Mouse (Mus musculus): ENCODE data around the gene Ralgapa2. TPM values are rescaled to one million over a fixed set of nuclear protein-coding genes. Genes with fewer than 3 reads are reported as not detected.

Gene Ralgapa2
- total and polyA plus RNA-seq, 3 experiments = 14.5 to 41.3 (median 36.7) TPM

DNA sequence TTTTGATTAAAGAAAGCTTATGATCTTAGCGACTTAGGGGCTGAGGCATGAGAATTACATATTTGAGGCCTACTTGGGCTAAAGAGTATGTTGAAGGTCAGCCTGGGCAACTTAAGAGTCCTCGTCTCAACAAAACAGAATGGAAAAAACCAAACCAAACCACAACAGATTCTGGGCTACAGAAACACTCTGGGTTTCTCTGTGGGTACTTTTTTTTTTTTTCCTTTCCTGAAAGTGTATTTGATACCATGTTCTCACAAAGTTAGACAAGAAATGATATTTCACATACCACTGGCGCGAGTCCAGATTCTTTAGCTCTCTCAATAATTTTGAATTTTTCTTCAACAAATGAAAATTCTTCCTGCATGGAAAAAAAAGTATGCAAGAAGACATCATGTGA, 172.1 kb downstream of the Ralgapa2 start:
- H3K36me3 ChIP-seq (ENCODE audit: control insufficient read depth, insufficient read depth, low read length) = no peaks in the 10 kb centered on the region
- 94% methylated on average over 4 of the region's 4 CpGs for WGBS
- intact Hi-C loops (cut with DNase I) = no loop called here

DNA sequence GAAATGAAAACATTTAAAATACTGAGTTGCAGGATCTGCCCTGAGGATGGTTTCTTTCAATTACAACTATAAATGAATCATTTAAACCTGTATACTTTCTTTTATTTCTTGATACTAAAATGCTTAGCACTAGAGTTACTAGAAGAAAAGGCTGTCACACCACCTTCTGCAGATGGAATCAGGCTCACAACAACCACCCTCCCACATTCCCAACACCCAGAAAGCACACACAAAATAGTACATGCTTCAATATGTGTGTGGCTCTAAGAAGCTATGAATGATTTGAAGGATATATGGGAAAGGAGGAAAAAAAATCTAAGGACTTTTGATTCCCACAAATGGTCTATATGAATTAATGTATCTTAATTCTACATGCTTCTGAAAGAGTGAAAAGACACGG, 174.6 kb downstream of the Ralgapa2 start:
- no peak for DNase-seq
- H3K4me3 ChIP-seq = no peak overlapping the region
- no peaks in the 10 kb centered on the region for H3K4me1 ChIP-seq (ENCODE audit: control insufficient read depth, insufficient read depth, low read length)
- no peaks in the 10 kb centered on the region for H3K36me3 ChIP-seq (ENCODE audit: control insufficient read depth, insufficient read depth, low read length)
- no peaks in the 10 kb centered on the region for H3K27me3 ChIP-seq (ENCODE audit: control insufficient read depth, insufficient read depth, low read length)
- no peak overlapping the region for H3K9ac ChIP-seq (ENCODE audit: low read depth, low read length)
- H3K79me2 ChIP-seq (replicated peaks; ENCODE audit: control insufficient read depth, insufficient read depth, low read length) = no peaks in the 10 kb centered on the region
- TF ChIP-seq EP300 (IDR thresholded peaks at IDR 0.05; ENCODE audit: insufficient read depth, low read depth, low read length) (no peak), CTCF (IDR thresholded peaks at IDR 0.05) (no peak), POLR2A (IDR thresholded peaks at IDR 0.05; ENCODE audit: insufficient read depth, low read depth, low read length) (no peak)
- no peak overlapping the region for H3K27ac ChIP-seq
- WGBS = 70% methylated on average over 1 of the region's 1 CpGs
- intact Hi-C loops (cut with DNase I) = no loop called here

More for the DNA sequence above, 172.1 kb downstream of the Ralgapa2 start:
- Histone ChIP-seq H3K4me1 (ENCODE audit: control insufficient read depth, insufficient read depth, low read length) (no peaks in the 10 kb centered on the region), H3K27me3 (ENCODE audit: control insufficient read depth, insufficient read depth, low read length) (no peaks in the 10 kb centered on the region), H3K27ac (no peak overlapping the region), H3K79me2 (replicated peaks; ENCODE audit: control insufficient read depth, insufficient read depth, low read length) (no peaks in the 10 kb centered on the region), H3K9ac (ENCODE audit: low read depth, low read length) (no peak overlapping the region), H3K4me3 (no peak overlapping the region)
- no peak for TF ChIP-seq EP300 (IDR thresholded peaks at IDR 0.05; ENCODE audit: insufficient read depth, low read depth, low read length)
- TF ChIP-seq POLR2A (IDR thresholded peaks at IDR 0.05; ENCODE audit: insufficient read depth, low read depth, low read length) = no peak
- TF ChIP-seq CTCF (IDR thresholded peaks at IDR 0.05) = no peak
- no peak for DNase-seq

DNA sequence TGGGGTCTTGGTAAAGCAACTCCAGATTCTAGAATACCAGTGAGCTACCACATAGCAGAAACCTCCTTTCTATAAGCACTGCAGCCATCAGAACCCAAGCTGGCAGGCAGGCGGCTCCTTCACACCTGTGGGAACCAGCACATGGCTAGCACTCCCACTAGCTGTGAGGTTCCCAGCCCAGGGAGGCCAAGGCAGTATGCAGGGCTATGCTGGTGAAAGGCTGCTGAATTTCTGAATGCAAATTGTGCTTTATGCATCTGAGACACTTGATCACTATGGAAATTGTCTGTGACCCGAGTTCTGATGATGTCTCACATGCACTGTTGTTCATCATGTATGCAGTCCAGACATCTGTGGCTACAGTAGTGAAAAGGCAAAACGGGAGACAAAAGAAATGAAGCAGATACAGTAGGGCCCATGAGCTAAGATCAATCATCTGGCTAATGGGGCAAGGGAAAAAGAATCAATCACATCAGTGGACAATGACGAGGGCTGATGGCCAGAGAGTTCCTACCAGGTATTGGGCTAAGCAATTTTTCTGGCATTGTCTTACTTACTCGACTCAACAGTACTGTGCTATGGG, 180.2 kb downstream of the Ralgapa2 start:
- Histone ChIP-seq H3K4me3 (no peak overlapping the region), H3K4me1 (ENCODE audit: control insufficient read depth, insufficient read depth, low read length) (no peaks in the 10 kb centered on the region), H3K36me3 (ENCODE audit: control insufficient read depth, insufficient read depth, low read length) (no peaks in the 10 kb centered on the region; the same call in none of the 2 replicates), H3K27me3 (ENCODE audit: control insufficient read depth, insufficient read depth, low read length) (no peaks in the 10 kb centered on the region), H3K79me2 (replicated peaks; ENCODE audit: control insufficient read depth, insufficient read depth, low read length) (no peaks in the 10 kb centered on the region), H3K27ac (no peak overlapping the region), H3K9ac (ENCODE audit: low read depth, low read length) (no peak overlapping the region)
- intact Hi-C loops (cut with DNase I) = no loop called here
- DNase-seq = no peak
- no peak for TF ChIP-seq CTCF (IDR thresholded peaks at IDR 0.05)
- 79% methylated on average over 5 of the region's 5 CpGs for WGBS

DNA sequence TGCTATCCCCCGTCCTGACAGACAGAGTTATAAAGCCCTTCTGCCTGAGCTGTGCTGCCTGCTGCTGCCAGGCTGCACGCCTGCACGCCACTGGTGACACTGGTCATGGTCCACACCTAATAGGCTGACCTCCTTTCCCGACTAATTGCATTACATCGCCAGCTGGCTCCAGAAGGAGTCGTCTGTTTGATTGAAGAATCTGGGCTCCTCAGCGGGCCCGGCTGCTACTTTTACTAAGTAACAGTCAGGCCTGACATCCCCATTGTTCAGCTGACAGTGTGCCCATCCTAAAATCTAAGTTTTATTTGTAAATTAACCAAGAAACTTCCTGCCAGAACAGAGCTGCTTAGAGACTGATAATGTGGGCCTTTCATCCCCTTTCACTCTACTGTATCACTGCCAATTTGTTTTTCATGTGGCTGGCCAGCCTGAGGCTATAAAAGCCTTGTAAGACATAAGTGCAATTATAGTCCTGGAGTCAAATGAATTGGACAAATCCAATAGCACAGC, 181.3 kb downstream of the Ralgapa2 start:
- WGBS = 64% methylated on average over 8 of the region's 8 CpGs
- no peak overlapping the region for H3K9ac ChIP-seq (ENCODE audit: low read depth, low read length)

DNA sequence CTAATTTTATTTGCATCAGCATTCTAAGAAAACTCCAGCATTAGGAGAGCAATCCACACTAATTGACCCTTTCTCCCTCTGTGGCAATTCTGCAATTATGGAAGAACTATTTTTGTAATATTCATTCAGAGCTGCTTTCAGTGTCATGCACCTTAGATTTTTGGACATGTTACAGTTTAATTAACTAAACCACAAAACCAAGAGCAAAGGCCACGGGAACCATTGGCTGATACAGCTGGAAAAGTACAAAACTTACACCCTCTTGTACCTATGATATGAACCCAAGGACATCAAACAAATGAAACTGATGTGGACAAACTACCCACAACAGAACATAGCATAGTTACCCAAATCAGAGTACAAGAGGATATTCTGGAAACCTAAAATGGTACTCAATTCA, 182.0 kb downstream of the Ralgapa2 start:
- Histone ChIP-seq H3K27me3 (ENCODE audit: control insufficient read depth, insufficient read depth, low read length) (no peaks in the 10 kb centered on the region), H3K27ac (no peak overlapping the region), H3K4me3 (no peak overlapping the region), H3K36me3 (ENCODE audit: control insufficient read depth, insufficient read depth, low read length) (no peaks in the 10 kb centered on the region; the same call in none of the 2 replicates), H3K4me1 (ENCODE audit: control insufficient read depth, insufficient read depth, low read length) (no peaks in the 10 kb centered on the region), H3K9ac (ENCODE audit: low read depth, low read length) (no peak overlapping the region), H3K79me2 (replicated peaks; ENCODE audit: control insufficient read depth, insufficient read depth, low read length) (no peaks in the 10 kb centered on the region)
- intact Hi-C loops (cut with DNase I) = no loop called here
- TF ChIP-seq EP300 (IDR thresholded peaks at IDR 0.05; ENCODE audit: insufficient read depth, low read depth, low read length) (no peak), CTCF (IDR thresholded peaks at IDR 0.05) (no peak), POLR2A (IDR thresholded peaks at IDR 0.05; ENCODE audit: insufficient read depth, low read depth, low read length) (no peak)
- 95% methylated on average over 1 of the region's 1 CpGs for WGBS
- DNase-seq = no peak

More for the DNA sequence above, 181.3 kb downstream of the Ralgapa2 start:
- Histone ChIP-seq H3K36me3 (ENCODE audit: control insufficient read depth, insufficient read depth, low read length) (no peaks in the 10 kb centered on the region; the same call in none of the 2 replicates), H3K27ac (no peak overlapping the region), H3K27me3 (ENCODE audit: control insufficient read depth, insufficient read depth, low read length) (no peaks in the 10 kb centered on the region), H3K79me2 (replicated peaks; ENCODE audit: control insufficient read depth, insufficient read depth, low read length) (no peaks in the 10 kb centered on the region), H3K4me3 (no peak overlapping the region), H3K4me1 (ENCODE audit: control insufficient read depth, insufficient read depth, low read length) (no peaks in the 10 kb centered on the region)
- DNase-seq = peak in 1 of 2 experiments; percentile 13
- TF ChIP-seq EP300 (IDR thresholded peaks at IDR 0.05; ENCODE audit: insufficient read depth, low read depth, low read length) = no peak
- no peak for TF ChIP-seq POLR2A (IDR thresholded peaks at IDR 0.05; ENCODE audit: insufficient read depth, low read depth, low read length)
- TF ChIP-seq CTCF (IDR thresholded peaks at IDR 0.05) = no peak
- intact Hi-C loops (cut with DNase I) = no loop called here

DNA sequence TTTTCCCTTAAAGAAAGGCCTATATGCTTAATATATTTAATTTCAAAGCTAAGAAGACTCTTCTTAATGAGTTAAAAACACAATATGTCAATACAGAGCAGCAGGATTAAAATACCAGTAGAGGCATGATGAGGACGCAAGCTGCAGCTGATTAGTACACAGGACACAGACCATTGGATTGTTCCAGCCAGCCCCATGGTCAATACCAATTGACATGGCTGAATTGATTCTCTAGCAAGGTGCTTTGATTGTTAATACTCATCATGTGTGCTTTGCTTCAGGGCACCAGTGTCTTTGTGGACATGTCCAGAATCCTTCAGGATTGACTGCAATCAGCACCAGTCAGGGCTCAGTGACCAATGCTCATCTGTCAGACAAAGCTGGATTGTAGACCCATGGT, 185.5 kb downstream of the Ralgapa2 start:
- no peak overlapping the region for H3K9ac ChIP-seq (ENCODE audit: low read depth, low read length)
- 98% methylated on average over 1 of the region's 1 CpGs for WGBS
- TF ChIP-seq EP300 (IDR thresholded peaks at IDR 0.05; ENCODE audit: insufficient read depth, low read depth, low read length) (no peak), POLR2A (IDR thresholded peaks at IDR 0.05; ENCODE audit: insufficient read depth, low read depth, low read length) (no peak), CTCF (IDR thresholded peaks at IDR 0.05) (no peak)

More for the DNA sequence above, 185.5 kb downstream of the Ralgapa2 start:
- DNase-seq = no peak
- H3K36me3 ChIP-seq (ENCODE audit: control insufficient read depth, insufficient read depth, low read length) = no peaks in the 10 kb centered on the region; the same call in none of the 2 replicates
- H3K4me1 ChIP-seq (ENCODE audit: control insufficient read depth, insufficient read depth, low read length) = no peaks in the 10 kb centered on the region
- H3K4me3 ChIP-seq = no peak overlapping the region
- intact Hi-C loops (cut with DNase I) = no loop called here
- H3K27ac ChIP-seq = no peak overlapping the region
- H3K27me3 ChIP-seq (ENCODE audit: control insufficient read depth, insufficient read depth, low read length) = no peaks in the 10 kb centered on the region
- no peaks in the 10 kb centered on the region for H3K79me2 ChIP-seq (replicated peaks; ENCODE audit: control insufficient read depth, insufficient read depth, low read length)
